Mouse (Mus musculus) embryonic facial prominence, embryonic 11.5 days (tissue): ENCODE results near the gene Tomm70a. TPM values are rescaled to one million over a fixed set of nuclear protein-coding genes. Genes with fewer than 3 reads are reported as not detected.

Source experiments
- ATAC-seq: fragments of 200-750 bp; cut with Nextera tagmentation; replicated peaks from 2 replicates; pipeline ENCODE4 v1.8.0; 2017; ENCODE audit warnings: low read depth; ENCODE audit not compliant: insufficient number of reproducible peaks, low FRiP score, low TSS enrichment
- DNase-seq: peaks from one replicate; pipeline ENCODE4 v3.0.0-alpha.2; 2015; ENCODE audit warnings: low spot score
- H3K27ac ChIP-seq: fragments of 300-500 bp; sonication (generic); replicated peaks from 2 replicates; pipeline ENCODE4 v1.5.1; 2014; ENCODE audit warnings: mild to moderate bottlenecking, low read depth, low read length, control low read depth
- H3K27me3 ChIP-seq: fragments of 300-500 bp; sonication (generic); 2 replicates; pipeline ENCODE4 v1.6.1; 2014; ENCODE audit warnings: mild to moderate bottlenecking, low read length, moderate library complexity, mixed read lengths; ENCODE audit not compliant: control insufficient read depth, insufficient read depth
- H3K36me3 ChIP-seq: fragments of 300-500 bp; sonication (generic); replicated peaks from 2 replicates; pipeline ENCODE4 v1.6.1; 2014; ENCODE audit warnings: low read depth, mild to moderate bottlenecking, low read length, moderate library complexity, mixed read lengths; ENCODE audit not compliant: control insufficient read depth, insufficient read depth
- H3K4me1 ChIP-seq: fragments of 300-500 bp; sonication (generic); 2 replicates; pipeline ENCODE4 v1.6.1; 2014; ENCODE audit warnings: low read length, mixed read lengths; ENCODE audit not compliant: control insufficient read depth, insufficient read depth
- H3K4me2 ChIP-seq: fragments of 300-500 bp; sonication (generic); 2 replicates; pipeline ENCODE4 v1.6.1; 2014; ENCODE audit warnings: low read depth, mild to moderate bottlenecking, control low read depth, low read length, moderate library complexity
- H3K4me3 ChIP-seq: fragments of 300-500 bp; sonication (generic); 2 replicates; pipeline ENCODE4 v1.5.1; 2014; ENCODE audit warnings: low read depth, low read length, control low read depth
- H3K9ac ChIP-seq: fragments of 300-500 bp; sonication (generic); replicated peaks from 2 replicates; pipeline ENCODE4 v1.6.1; 2014; ENCODE audit warnings: mild to moderate bottlenecking, control low read depth, low read length
- H3K9me3 ChIP-seq: fragments of 300-500 bp; sonication (generic); replicated peaks from 2 replicates; pipeline ENCODE4 v1.6.1; 2016; ENCODE audit warnings: mild to moderate bottlenecking, low read length, inconsistent platforms, mixed read lengths; ENCODE audit not compliant: control insufficient read depth
- WGBS: fragments of 180-500 bp; shearing (Covaris S2); extraction: QIAGEN DNeasy Blood & Tissue Kit; methylation state at CpG from one replicate; pipeline ENCODE4 v1.1.7; 2014; 5-methylcytosine and 5-hydroxymethylcytosine counted together
- polyA plus RNA-seq: library from polyadenylated mRNA; unstranded; fragments of >200 nt; fragmentation: Nextera tagmentation; extraction: Ambion mirVana; gene quantifications from 2 replicates; pipeline ENCODE4 v1.2.1, GENCODE M21; 2014

Tomm70a gene
- polyA plus RNA-seq, 1 experiment from 2014 or later, result 75.5 TPM

DNA sequence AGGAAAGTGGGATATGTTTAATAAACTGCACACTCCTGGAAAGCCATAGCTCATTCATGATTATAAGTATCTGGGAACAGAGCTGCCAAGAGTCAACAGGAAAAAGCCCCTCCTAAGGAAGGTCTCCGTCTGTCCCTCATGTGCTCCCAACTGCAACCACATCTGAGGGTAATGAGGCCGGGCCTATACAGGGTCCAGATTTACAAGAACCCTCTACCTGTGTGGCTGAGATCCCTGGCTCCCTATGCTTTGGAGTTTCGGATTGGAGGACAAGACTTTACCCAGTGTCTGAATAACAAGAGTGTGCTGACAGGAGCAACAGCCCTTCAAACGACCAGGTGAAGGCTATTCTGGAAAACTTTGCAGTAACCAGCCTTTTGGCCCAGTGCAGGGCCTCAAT lies 36.2 kb downstream of the Tomm70a start:
- peaks cover 3% of the 10 kb centered on the region; the same call in 1 of the 2 replicates for H3K36me3 ChIP-seq

GRCm38 (mm10) chr16:57159835-57160234 lies 38.3 kb downstream of the Tomm70a start:
- WGBS, result 71% methylated on average over 7 of the region's 7 CpGs
- no peak for ATAC-seq
- Histone ChIP-seq H3K27ac (no peak overlapping the region), H3K36me3 (peaks cover 3% of the 10 kb centered on the region; the same call in 1 of the 2 replicates), H3K9me3 (no peaks in the 10 kb centered on the region), H3K4me2 (no peak overlapping the region), H3K9ac (no peak overlapping the region; the same call in 1 of the 2 replicates), H3K4me1 (no peaks in the 10 kb centered on the region), H3K27me3 (no peaks in the 10 kb centered on the region), H3K4me3 (no peak overlapping the region)
- no peak for DNase-seq

More for the DNA sequence above, 36.2 kb downstream of the Tomm70a start:
- 69% methylated on average over 4 of the region's 4 CpGs for WGBS
- H3K9ac ChIP-seq, result no peak overlapping the region
- ATAC-seq (no peak), DNase-seq (no peak)
- no peaks in the 10 kb centered on the region for H3K27me3 ChIP-seq
- H3K4me2 ChIP-seq, result no peak overlapping the region
- H3K9me3 ChIP-seq, result no peaks in the 10 kb centered on the region
- H3K4me3 ChIP-seq, result no peak overlapping the region
- H3K4me1 ChIP-seq, result no peaks in the 10 kb centered on the region
- no peak overlapping the region for H3K27ac ChIP-seq

DNA sequence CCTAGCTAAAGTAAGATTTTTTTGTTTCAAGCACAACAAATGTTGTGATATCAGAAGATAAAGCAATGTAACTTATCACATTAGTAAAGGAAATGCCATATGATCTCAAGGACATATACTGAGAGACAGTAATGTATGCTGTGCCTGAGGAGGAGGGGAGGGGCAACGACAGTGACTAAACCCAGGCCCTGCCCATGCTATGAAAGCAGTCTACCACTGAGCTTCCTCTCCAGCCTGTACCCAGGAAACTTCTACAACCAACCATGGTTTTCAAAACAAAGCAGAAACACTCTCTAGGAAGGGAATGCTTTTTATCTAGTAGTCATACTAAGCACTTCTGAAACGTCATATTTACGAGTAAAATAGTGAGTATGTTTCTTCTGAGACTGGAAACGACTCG lies 41.3 kb downstream of the Tomm70a start:
- DNase-seq (no peak), ATAC-seq (no peak)
- no peaks in the 10 kb centered on the region for H3K9me3 ChIP-seq
- no peaks in the 10 kb centered on the region for H3K36me3 ChIP-seq
- H3K9ac ChIP-seq, result no peak overlapping the region
- WGBS, result 89% methylated on average over 5 of the region's 5 CpGs
- H3K27me3 ChIP-seq, result no peaks in the 10 kb centered on the region
- no peaks in the 10 kb centered on the region for H3K4me1 ChIP-seq
- H3K4me3 ChIP-seq, result no peak overlapping the region
- no peak overlapping the region for H3K27ac ChIP-seq
- H3K4me2 ChIP-seq, result no peak overlapping the region

- WGBS, result 83% methylated on average over 1 of the region's 1 CpGs
- H3K36me3 ChIP-seq, result no peaks in the 10 kb centered on the region
Measured at GRCm38 (mm10) chr16:57163694-57164093, 42.2 kb downstream of the Tomm70a start.

GRCm38 (mm10) chr16:57165157-57165556 lies 43.7 kb downstream of the Tomm70a start:
- Histone ChIP-seq H3K4me3 (no peak overlapping the region), H3K27me3 (no peaks in the 10 kb centered on the region), H3K9ac (no peak overlapping the region), H3K4me1 (no peaks in the 10 kb centered on the region), H3K9me3 (no peaks in the 10 kb centered on the region), H3K36me3 (no peaks in the 10 kb centered on the region), H3K27ac (no peak overlapping the region), H3K4me2 (no peak overlapping the region)
- no peak for DNase-seq
- WGBS, result 90% methylated on average over 5 of the region's 5 CpGs
- no peak for ATAC-seq

More at GRCm38 (mm10) chr16:57163694-57164093, 42.2 kb downstream of the Tomm70a start:
- ATAC-seq, result no peak
- no peaks in the 10 kb centered on the region for H3K9me3 ChIP-seq
- no peak overlapping the region for H3K4me2 ChIP-seq
- no peak overlapping the region for H3K27ac ChIP-seq
- H3K4me1 ChIP-seq, result no peaks in the 10 kb centered on the region
- H3K27me3 ChIP-seq, result no peaks in the 10 kb centered on the region
- no peak overlapping the region for H3K9ac ChIP-seq
- no peak for DNase-seq
- H3K4me3 ChIP-seq, result no peak overlapping the region

DNA sequence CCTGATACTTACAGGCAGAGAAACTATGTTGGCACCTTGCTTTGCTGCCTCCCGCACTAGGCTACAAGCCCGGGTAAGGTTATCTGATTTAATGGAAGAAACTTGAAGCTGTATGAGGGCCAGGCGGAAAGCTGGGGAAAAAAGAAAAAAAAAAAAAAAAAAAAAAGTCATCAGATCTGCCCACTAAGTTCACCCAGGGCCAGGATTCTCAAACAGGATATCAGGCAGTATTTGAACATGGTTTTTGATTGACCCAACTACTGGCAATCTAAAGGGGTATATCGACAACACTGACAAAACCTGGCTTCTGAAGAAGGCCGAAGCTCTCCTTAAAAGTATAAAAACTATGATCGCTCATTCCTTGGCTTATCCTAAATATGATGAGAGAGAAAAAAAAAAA lies 44.6 kb downstream of the Tomm70a start:
- DNase-seq, result no peak
- Histone ChIP-seq H3K27ac (no peak overlapping the region), H3K4me1 (no peaks in the 10 kb centered on the region), H3K4me3 (no peak overlapping the region), H3K4me2 (no peak overlapping the region), H3K9me3 (no peaks in the 10 kb centered on the region), H3K9ac (no peak overlapping the region), H3K27me3 (no peaks in the 10 kb centered on the region), H3K36me3 (no peaks in the 10 kb centered on the region)
- 86% methylated on average over 6 of the region's 6 CpGs for WGBS
- ATAC-seq, result no peak

GRCm38 (mm10) chr16:57166611-57167513 lies 45.4 kb downstream of the Tomm70a start, which contains the start of gene Nit2:
TSS of gene Nit2 (minus strand) at chr16:57167341.
- peak within 1 kb of the TSS; percentile 78 for H3K4me2 ChIP-seq
- DNase-seq (peak; percentile 89), ATAC-seq (peak; percentile 98)
- no peaks in the 10 kb centered on the region for H3K9me3 ChIP-seq
- H3K27me3 ChIP-seq, result no peaks in the 10 kb centered on the region
- peak within 1 kb of the TSS; percentile 75 for H3K27ac ChIP-seq
- H3K4me1 ChIP-seq, result no peaks in the 10 kb centered on the region
- peak within 1 kb of the TSS; percentile 76 for H3K4me3 ChIP-seq
- H3K9ac ChIP-seq, result peak within 1 kb of the TSS; percentile 85
- no peaks in the 10 kb centered on the region for H3K36me3 ChIP-seq
- WGBS, result under 1% methylated on average over 58 of the region's 58 CpGs

GRCm38 (mm10) chr16:57167514-57167912 lies 46.0 kb downstream of the Tomm70a start:
- WGBS, result 40% methylated on average over 5 of the region's 5 CpGs
- no peaks in the 10 kb centered on the region for H3K36me3 ChIP-seq
- H3K4me3 ChIP-seq, result peak overlapping the region; percentile 76
- H3K27ac ChIP-seq, result no peak overlapping the region
- H3K9me3 ChIP-seq, result no peaks in the 10 kb centered on the region
- peak overlapping the region; percentile 85 for H3K9ac ChIP-seq
- H3K27me3 ChIP-seq, result no peaks in the 10 kb centered on the region
- H3K4me1 ChIP-seq, result no peaks in the 10 kb centered on the region
- DNase-seq, result no peak
- peak overlapping the region; percentile 78 for H3K4me2 ChIP-seq
- ATAC-seq, result no peak; the same call in 1 of the 2 replicates
